Mouse (Mus musculus): ENCODE results near the gene Col19a1.

DNA sequence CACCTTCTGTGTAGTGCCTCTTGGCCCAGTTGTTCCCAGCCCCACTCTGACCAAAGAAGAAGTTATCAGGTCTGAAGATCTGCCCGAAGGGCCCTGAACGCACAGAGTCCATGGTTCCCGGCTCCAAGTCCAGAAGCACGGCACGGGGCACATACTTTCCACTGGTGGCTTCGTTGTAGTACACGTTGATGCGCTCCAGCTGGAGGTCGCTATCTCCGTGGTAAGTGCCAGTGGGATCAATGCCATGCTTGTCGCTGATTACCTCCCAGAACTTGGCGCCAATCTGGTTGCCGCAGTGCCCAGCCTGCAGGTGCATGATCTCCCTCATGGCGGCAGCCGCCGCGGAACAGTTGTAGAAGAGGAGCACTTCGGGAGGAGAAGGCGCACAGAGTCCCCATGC, 7.8 kb upstream of the Col19a1 start:
- TF ChIP-seq CTCF (IDR thresholded peaks at IDR 0.05; ENCODE audit: control insufficient read depth, insufficient read depth, low read length) (no peak), POLR2A (IDR thresholded peaks at IDR 0.05; ENCODE audit: borderline replicate concordance, control insufficient read depth, low read depth, low read length) (no peak)
